ENCODE assay signal across 11 mouse cellular contexts in the genomic region with DNA sequence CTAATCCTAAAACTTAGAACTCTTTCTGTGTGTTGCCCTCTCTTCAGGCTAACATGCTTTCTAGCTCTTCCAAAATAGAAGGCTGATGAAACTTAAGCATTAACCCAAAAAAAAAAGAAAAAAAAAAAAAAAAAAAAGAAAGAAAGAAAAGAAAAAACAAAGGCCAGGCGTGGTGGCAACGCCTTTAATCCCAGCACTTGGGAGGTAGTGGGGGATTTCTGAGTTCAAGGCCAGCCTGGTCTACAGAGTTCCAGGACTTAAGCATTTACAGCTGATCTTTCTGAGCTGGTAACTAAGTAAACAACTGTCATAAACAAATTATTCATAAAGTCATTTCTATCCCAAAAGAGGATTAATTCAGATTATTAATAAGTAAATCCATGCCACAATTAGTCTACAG. TPM values are rescaled to one million over a fixed set of nuclear protein-coding genes. Genes with fewer than 3 reads are reported as not detected.
DNase-seq lines count a peak whose midpoint lies in the region; ATAC-seq and TF ChIP-seq lines count a peak whose summit lies in the region.
"Had no signal": no experiment of that assay in that cellular context is flagged by ENCODE, and none has a peak within 500 bp of the region (broad histone marks: within the 10 kb centered on the region; RNA-seq: fewer than 3 reads in every experiment).

No protein-coding gene starts in this region.

- peaks cover 13% of the 10 kb centered on the region for H3K4me1 ChIP-seq in neural tube, embryonic 12.5 days
- H3K4me1 ChIP-seq in liver, embryonic 12.5 days: peaks cover 44% of the 10 kb centered on the region

- no peak overlapping the region for H3K27ac ChIP-seq in gastrocnemius, adult 2 months
- no peak overlapping the region for H3K27ac ChIP-seq in neural tube, embryonic 12.5 days
- H3K27ac ChIP-seq in liver, embryonic 12.5 days: no peak overlapping the region

- no peak overlapping the region for H3K9ac ChIP-seq in neural tube, embryonic 12.5 days
- peak overlapping the region; percentile 98 for H3K9ac ChIP-seq in liver, embryonic 12.5 days
- H3K9ac ChIP-seq: heart, embryonic 12.5 days had no signal

- no peaks in the 10 kb centered on the region for H3K9me3 ChIP-seq in neural tube, embryonic 12.5 days
- H3K9me3 ChIP-seq in liver, embryonic 12.5 days (replicated peaks): no peaks in the 10 kb centered on the region
- H3K9me3 ChIP-seq: heart, embryonic 12.5 days had no signal

- no peaks in the 10 kb centered on the region for H3K27me3 ChIP-seq in neural tube, embryonic 12.5 days (replicated peaks)
- no peaks in the 10 kb centered on the region for H3K27me3 ChIP-seq in liver, embryonic 12.5 days (replicated peaks)
- H3K27me3 ChIP-seq: heart, embryonic 12.5 days had no signal

- TF ChIP-seq CTCF in gastrocnemius, adult 2 months (IDR thresholded peaks at IDR 0.05): no peak

- H3K36me3 ChIP-seq in neural tube, embryonic 12.5 days: peaks cover 3% of the 10 kb centered on the region; the same call in 1 of the 2 replicates
- H3K36me3 ChIP-seq in liver, embryonic 12.5 days: peaks cover 15% of the 10 kb centered on the region; the same call in 1 of the 2 replicates
- H3K36me3 ChIP-seq: heart, embryonic 12.5 days had no signal

- no peak for ATAC-seq in neural tube, embryonic 12.5 days (ENCODE audit: low FRiP score, low read depth)
- no peak for ATAC-seq in liver, embryonic 12.5 days

- no peak for DNase-seq in gastrocnemius, adult 2 months
- no peak for DNase-seq in gastrocnemius, adult 18-20 months (ENCODE audit: low spot score)
- no peak for DNase-seq in neural tube, embryonic 10.5 days (ENCODE audit: extremely low spot score, low spot score)
- DNase-seq in adrenal gland, postnatal 14 days: no peak
- no peak for DNase-seq in layer of hippocampus, adult 9-10 months (ENCODE audit: low spot score)
- no peak for DNase-seq in MN1 (ENCODE audit: low spot score)
- DNase-seq: cerebellum, adult 11 months; lung, postnatal 14 days had no signal

- 93% methylated on average over 2 of the region's 2 CpGs for WGBS in neural tube, embryonic 12.5 days
- 69% methylated on average over 2 of the region's 2 CpGs for WGBS in liver, embryonic 12.5 days (ENCODE audit: insufficient replicate concordance)

- peak overlapping the region; percentile 88 for H3K4me3 ChIP-seq in gastrocnemius, adult 2 months
- no peak overlapping the region for H3K4me3 ChIP-seq in neural tube, embryonic 12.5 days
- peak overlapping the region; percentile 100 for H3K4me3 ChIP-seq in liver, embryonic 12.5 days

- H3K4me2 ChIP-seq in neural tube, embryonic 12.5 days (replicated peaks): peak overlapping the region; percentile 85; the same call in 1 of the 2 replicates
- peak overlapping the region; percentile 84 for H3K4me2 ChIP-seq in liver, embryonic 12.5 days
- H3K4me2 ChIP-seq: heart, embryonic 12.5 days had no signal

- intact Hi-C loops in gastrocnemius, adult 2 months (cut with DNase I): no loop called here

RNA-seq across cellular contexts. Expression of a gene that starts 1.8 kb away (rescaled TPM):
- 10 to 100 TPM; 50.3 to 69.0 TPM for total RNA-seq in gastrocnemius, adult 2 months (2021)
- 10 to 100 TPM; 57.1 to 63.8 TPM for total RNA-seq in gastrocnemius, adult 18-20 months (2021)
- polyA plus RNA-seq in neural tube, embryonic 12.5 days (2016; fragmentation: Nextera tagmentation; extraction: Ambion mirVana): 444 and 445 TPM in 2 replicates
- polyA plus RNA-seq in liver, embryonic 12.5 days (2016; fragmentation: Nextera tagmentation; extraction: Ambion mirVana): 199 and 208 TPM in 2 replicates
- total RNA-seq in adrenal gland, postnatal 14 days (2021): 119 and 131 TPM in 2 replicates

RNA-seq across cellular contexts. Expression of a gene that starts 15.9 kb away (rescaled TPM):
- total RNA-seq in gastrocnemius, adult 2 months (2021): 10 to 100 TPM; 25.8 to 28.6 TPM
- total RNA-seq in gastrocnemius, adult 18-20 months (2021): 10 to 100 TPM; 23.0 to 29.8 TPM
- polyA plus RNA-seq in neural tube, embryonic 12.5 days (2016; fragmentation: Nextera tagmentation; extraction: Ambion mirVana): 206 and 211 TPM in 2 replicates
- polyA plus RNA-seq in liver, embryonic 12.5 days (2016; fragmentation: Nextera tagmentation; extraction: Ambion mirVana): 274 and 282 TPM in 2 replicates
- total RNA-seq in adrenal gland, postnatal 14 days (2021): 136 and 137 TPM in 2 replicates
